Mouse (Mus musculus): Measurements from ENCODE around the gene Cped1.
"Not testable (repeated sequence)": the region's sequence is repeated elsewhere in the genome, so short reads cannot be mapped to it uniquely, and the experiment has no call there.

Gene Cped1

GRCm38 (mm10) chr6:22091773-22092172 is 106.1 kb downstream of the Cped1 start:
- no peak for DNase-seq

DNA sequence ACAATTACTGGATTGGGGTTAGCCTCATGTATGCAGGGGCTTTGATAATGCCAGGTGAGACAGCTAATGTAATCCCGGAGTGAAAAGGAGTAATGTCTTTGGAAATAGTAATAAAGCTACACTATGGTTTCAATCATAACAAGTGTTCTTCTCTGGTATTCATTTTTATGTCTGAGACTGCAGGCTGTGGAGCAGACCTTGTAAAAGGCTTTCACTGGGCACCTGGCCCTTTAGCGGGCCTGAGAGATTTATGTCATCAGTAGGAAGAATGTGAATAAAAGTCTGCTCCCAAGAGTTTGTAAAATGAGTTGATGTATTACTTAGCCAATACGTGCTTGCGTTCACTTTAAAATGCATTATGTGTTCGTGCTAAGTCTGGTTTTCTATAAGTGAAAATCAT is 108.1 kb downstream of the Cped1 start:
- DNase-seq: no peak

GRCm38 (mm10) chr6:22097709-22098108 is 112.0 kb downstream of the Cped1 start:
- DNase-seq: peak; percentile 64

DNA sequence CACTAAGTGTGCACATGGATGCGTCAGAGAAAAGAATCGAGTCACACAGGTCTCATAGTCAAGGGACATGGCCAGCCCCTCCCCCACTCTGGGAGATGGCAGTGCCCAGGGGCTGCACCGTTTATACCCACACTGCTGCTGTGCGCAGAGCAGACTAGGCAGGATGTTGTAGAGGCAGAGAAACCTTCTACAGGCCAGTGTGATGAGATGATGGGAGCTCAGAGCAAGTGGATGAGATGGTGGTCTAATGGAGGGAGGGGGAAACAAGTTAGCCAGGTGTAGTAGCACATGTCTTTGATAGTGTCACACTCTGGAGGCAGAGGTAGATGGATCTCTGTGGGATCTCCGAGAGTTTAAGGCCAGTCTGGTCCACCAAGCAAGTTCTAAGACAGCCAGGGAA is 114.1 kb downstream of the Cped1 start:
- DNase-seq: no peak

GRCm38 (mm10) chr6:22101939-22102338 is 116.2 kb downstream of the Cped1 start:
- DNase-seq: no peak

DNA sequence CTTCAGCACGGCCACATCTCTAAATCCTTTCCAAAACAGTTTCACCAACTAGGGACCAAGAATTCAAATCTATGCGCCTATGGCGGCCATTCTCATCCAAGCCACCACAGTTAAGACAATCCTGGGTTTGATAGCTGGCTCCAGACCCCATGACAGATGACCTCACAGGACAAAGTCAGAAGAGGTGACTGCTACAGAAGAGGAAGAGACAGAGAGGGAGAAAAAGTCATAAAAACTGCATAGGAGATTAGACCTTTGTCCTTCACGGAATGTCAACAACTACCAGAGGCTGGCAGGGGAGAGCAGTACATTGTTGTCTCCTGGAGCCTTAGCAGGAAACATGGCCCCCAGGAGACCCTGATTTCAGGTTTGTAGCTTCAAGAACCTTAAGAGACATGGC is 117.0 kb downstream of the Cped1 start:
- DNase-seq: no peak

- no peak for DNase-seq
Measured at GRCm38 (mm10) chr6:22103713-22104112, 118.0 kb downstream of the Cped1 start.

- no peak for DNase-seq
Measured at GRCm38 (mm10) chr6:22104211-22104610, 118.5 kb downstream of the Cped1 start.

GRCm38 (mm10) chr6:22114079-22114478 is 128.4 kb downstream of the Cped1 start:
- no peak for DNase-seq

DNA sequence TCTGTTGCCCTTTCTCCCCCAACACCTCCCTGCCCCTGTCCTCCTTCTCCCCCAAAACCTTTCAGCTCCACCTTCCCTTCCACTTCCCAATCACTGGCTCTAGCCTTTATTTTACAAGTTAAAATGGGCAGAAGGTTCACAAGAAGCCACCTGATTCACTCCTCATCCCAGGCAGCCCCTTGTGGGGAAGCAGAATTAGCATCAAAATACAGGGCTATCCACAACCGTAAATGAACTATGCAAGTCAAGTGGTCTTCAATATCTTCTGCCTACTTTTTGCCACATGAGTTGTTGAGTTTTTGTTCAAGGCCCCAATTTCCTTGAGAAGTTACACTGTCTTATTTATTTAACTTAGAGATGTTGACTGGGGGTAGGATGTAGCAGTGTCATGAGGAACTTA is 131.0 kb downstream of the Cped1 start:
- DNase-seq: no peak

- DNase-seq: peak; percentile 16
Measured at GRCm38 (mm10) chr6:22122080-22122479, 136.4 kb downstream of the Cped1 start.

DNA sequence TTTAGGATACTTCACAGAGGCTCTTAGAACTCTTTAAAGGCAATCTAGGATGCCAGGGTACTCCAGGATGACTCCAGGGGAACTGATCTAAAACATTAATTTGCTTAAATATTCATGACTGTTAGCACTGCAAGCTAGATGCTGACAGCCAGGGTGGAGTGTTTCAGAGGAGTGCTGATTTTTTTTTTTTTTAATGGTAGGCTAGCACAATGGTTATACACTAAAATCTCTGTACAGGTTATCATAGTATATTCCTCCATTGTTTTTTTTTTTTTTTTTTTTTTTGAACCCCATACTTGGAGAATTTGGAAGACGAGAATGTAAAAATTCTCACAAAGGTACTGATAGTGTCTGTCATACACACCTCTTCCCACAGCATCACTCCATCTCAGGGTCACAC is 137.0 kb downstream of the Cped1 start:
- no peak for DNase-seq

- DNase-seq: no peak
Measured at GRCm38 (mm10) chr6:22123332-22123731, 137.6 kb downstream of the Cped1 start.

DNA sequence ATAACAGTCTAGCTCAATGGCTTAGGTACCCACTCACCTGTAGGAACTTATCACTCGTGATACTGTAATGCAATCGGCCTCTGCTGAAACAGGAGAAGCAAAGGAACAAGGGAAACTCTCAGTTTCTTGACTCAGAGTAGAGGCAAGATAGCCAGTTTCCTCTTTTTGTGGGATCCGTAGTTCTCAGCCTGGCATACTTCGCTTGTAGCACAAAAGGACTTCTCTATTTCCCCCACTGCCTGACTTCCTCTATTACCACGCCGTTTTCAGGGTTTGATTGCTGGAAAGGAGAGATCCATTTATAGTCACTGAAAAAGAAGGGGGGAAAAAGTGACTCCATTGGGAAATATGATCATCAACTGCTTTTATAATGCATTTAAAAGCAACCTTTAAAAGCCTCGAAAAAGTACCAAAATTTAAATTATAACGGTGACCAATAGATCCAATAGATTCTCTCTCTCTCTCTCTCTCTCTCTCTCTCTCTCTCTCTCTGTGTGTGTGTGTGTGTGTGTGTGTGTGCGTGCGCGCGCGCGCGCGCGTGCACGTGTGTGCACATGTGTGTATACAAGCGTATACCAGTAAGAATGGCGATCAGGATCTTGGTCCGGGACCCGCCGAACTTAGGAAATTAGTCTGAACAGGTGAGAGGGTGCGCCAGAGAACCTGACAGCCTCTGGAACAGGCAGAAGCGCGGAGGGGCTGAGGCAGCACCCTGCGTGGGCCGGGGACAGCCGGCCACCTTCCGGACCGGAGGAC is 139.0 kb downstream of the Cped1 start:
- DNase-seq: not testable (repeated sequence)

DNA sequence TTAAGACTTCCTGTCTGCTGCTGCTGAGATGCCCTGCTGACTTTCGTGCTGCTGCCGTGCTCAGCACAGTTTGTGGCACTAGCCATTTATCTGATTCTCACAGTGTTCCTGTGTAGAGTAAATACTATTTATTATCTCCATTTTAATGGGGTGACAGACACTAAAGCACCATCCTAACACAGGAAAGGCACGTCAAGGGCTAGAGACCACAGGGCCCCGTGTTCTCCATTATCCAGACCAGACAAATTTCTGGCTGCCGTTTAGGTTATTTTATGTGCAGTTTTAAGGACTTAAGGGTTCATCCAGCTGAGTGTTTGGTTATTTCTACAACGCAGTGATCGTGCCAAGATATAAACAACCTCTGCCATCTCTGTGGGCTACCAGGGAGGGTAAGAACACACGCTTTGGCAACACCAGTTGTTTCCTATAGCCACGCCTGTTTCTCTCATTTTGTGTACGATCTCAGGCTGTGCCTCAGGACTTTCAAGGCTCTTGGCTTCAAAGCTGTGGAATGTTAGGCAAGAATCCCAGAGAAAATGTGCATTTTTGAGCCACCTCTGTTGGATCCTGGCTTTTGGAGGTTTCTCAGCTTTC is 149.4 kb downstream of the Cped1 start:
- no peak for DNase-seq

GRCm38 (mm10) chr6:22136805-22137204 is 151.1 kb downstream of the Cped1 start:
- DNase-seq: no peak

DNA sequence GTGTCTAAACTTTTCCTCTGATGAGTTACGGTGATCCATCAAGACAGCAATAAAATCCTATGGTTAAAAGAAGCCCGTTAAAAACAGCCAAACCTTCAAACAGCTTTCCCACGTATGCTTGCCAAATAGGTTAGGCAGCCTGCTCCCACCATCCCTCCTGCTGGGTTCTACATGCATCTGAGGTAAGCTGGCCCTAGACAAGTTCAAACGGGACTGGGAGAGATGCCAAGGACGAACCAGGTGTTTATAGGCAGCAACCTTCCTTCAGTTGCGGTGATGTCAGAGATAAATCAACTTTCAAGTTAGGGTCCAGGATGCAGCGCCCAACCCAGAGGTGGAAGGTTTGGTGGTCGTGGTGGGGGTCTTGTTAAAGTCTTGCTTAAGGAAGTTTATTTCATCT is 155.1 kb downstream of the Cped1 start:
- DNase-seq: no peak

DNA sequence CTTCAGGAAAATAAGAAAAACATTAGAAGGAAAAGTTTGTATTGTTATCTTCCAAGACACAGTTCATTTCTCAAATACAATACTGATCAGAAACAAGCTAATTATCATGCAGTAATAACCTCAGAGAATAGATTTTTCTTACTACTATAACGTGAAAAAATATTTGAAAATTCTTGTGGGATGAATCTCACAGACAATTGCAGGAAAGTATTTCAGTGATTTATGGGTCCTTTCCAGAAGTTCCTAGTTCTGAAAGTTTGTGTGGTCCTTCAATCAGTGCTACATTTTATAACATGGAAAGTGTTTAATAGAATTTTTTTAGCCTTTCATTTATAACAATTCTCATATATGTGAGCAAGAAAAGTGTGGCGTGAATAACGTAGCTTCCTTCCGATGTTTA is 161.5 kb downstream of the Cped1 start:
- no peak for DNase-seq

DNA sequence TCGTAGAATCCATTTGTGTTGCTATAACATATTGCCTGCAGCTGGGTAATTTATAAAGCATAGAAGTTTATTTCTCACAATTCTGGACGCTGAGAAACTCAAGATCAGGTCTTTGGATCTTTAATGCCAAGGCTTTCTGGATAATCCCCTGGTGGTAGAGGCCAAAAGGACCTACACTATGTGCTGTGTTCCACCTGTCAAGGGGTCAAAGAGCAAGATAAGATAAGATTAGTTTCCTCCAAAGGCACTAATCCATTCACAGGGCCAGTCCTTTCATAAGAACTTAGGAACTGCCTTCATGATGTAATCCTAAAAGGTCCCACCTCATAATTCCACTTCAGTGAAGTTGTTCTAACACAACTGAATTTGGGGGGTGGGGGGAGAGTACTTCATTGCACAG is 162.8 kb downstream of the Cped1 start:
- no peak for DNase-seq

- DNase-seq: no peak
Measured at GRCm38 (mm10) chr6:22157461-22157860, 171.7 kb downstream of the Cped1 start.

- no peak for DNase-seq
Measured at GRCm38 (mm10) chr6:22161944-22162343, 176.2 kb downstream of the Cped1 start.

GRCm38 (mm10) chr6:22168388-22168787 is 182.7 kb downstream of the Cped1 start:
- DNase-seq: no peak

DNA sequence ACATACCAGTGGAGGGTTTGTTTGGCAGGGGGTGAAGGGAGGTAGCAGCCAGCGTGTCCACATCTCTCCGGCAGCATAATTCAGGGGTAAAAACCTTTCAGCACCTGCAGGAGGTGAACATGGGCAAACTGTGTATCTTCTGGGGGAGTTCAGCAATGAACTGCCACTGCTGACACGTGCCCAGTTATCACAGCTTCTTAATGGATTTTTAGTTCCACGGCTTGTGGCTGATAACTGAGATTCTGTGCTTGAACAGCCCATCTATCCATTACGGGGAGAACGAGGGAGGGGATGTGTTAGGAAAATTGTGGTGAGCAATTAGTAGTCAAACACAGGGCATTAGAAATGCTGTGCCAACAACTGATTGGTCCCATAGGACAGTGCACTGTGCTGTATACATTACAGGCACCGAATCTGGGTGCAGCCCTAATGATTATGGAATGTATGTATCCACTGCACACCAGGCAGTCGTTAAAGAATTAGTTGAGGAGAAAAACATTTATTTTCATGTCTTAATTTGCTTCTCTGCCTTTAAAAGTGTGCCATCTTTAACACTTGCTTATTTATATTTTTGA is 193.1 kb downstream of the Cped1 start:
- no peak for DNase-seq

DNA sequence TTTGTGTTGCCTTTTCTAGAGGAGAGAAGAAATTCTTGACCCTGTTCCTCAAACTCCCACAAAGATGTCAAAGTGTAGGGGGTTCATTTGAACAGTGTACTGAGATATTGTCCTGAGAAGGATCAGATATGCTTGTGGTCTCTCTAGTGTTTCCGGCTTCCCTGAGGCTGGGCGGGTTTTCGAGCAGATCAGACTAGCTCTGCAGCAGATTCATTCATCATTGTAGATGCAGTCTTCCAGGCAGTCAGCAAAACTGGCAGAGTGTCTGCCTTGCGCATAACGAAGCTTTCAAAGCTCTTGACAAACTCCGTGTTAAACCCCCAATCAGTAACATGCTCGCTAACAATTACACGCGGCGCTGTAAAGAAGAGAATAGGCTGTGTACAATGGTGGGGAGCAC is 194.6 kb downstream of the Cped1 start:
- peak; percentile 52 for DNase-seq

DNA sequence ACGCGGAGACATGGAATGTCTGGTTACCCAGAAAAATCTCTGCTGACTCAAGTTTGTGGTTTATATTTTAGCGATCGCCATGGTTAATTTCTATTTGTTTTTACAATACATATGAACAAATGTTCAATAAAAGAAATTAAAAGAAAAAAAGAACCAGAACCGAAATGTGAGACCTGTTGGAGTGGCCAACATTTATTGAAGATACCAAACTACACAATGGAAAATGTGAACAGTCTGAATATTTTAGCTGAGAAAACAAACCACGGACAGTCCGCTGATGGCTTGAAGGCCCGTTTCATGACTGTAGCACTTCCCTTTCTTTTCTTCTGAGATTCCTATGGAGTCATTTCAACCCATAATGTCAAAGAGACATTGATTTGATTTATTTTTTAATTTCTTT is 201.3 kb downstream of the Cped1 start:
- no peak for DNase-seq
